11 mouse cellular contexts compared by ENCODE assay signal in genomic region chr11:5795706-5796105, GRCm38 (mm10). TPM values are rescaled to one million over a fixed set of nuclear protein-coding genes. Genes with fewer than 3 reads are reported as not detected.
DNase-seq lines count a peak whose midpoint lies in the region; ATAC-seq and TF ChIP-seq lines count a peak whose summit lies in the region.
"Had no signal": no experiment of that assay in that cellular context is flagged by ENCODE, and none has a peak within 500 bp of the region (broad histone marks: within the 10 kb centered on the region; RNA-seq: fewer than 3 reads in every experiment).

No protein-coding gene starts in this region.

- peak overlapping the region; percentile 50 for H3K27ac ChIP-seq in heart, embryonic 12.5 days (ENCODE audit: poor library complexity, severe bottlenecking)
- H3K27ac ChIP-seq: kidney, postnatal 0 days; liver, embryonic 15.5 days had no signal

- no peak overlapping the region for H3K4me3 ChIP-seq in heart, embryonic 12.5 days
- H3K4me3 ChIP-seq: liver, embryonic 15.5 days had no signal

- ATAC-seq in frontal cortex, adult (ENCODE audit: low TSS enrichment), result peak; percentile 76
- peak; percentile 19 for ATAC-seq in Patski
- ATAC-seq in heart, embryonic 12.5 days (ENCODE audit: insufficient number of reproducible peaks, low FRiP score), result no peak

- no peak overlapping the region for H3K4me2 ChIP-seq in heart, embryonic 12.5 days
- H3K4me2 ChIP-seq: liver, embryonic 15.5 days had no signal

- no peak for DNase-seq in frontal cortex, postnatal 14 days (ENCODE audit: low spot score in 2 of 2)
- DNase-seq in Patski (ENCODE audit: low read depth, low spot score), result peak; percentile 54
- peak; percentile 49 to 77 for DNase-seq in left cerebral cortex, postnatal 14 days (ENCODE audit: low spot score in 2 of 2)
- DNase-seq in thymus, postnatal 36 days, result no peak
- DNase-seq in embryo, embryonic 9.5 days (ENCODE audit: extremely low spot score), result no peak
- DNase-seq in urinary bladder, postnatal 14 days (ENCODE audit: low spot score), result no peak
- DNase-seq: adrenal gland, postnatal 36 days had no signal

- no peak for TF ChIP-seq CTCF in Patski (IDR thresholded peaks at IDR 0.05)

- CTCF ChIA-PET in Patski (lab: Charles Lee), result interaction anchor here (1.0 kb wide), 1 partner anchor 91 kb away, joined by 3 read pairs; no protein-coding TSS in a partner anchor

- H3K9me3 ChIP-seq in heart, embryonic 12.5 days (replicated peaks), result no peaks in the 10 kb centered on the region
- H3K9me3 ChIP-seq: liver, embryonic 15.5 days had no signal

- peaks cover 38% of the 10 kb centered on the region for H3K4me1 ChIP-seq in heart, embryonic 12.5 days (replicated peaks)

- POLR2A ChIA-PET in Patski (lab: Charles Lee), result interaction anchor here (1.7 kb wide), 1 partner anchor 41 kb away, joined by 11 read pairs; no protein-coding TSS in a partner anchor

- intact Hi-C loops in left cerebral cortex, postnatal 14 days (cut with DNase I), result loop anchor here (2.0 kb wide), 1 partner anchor 77 kb away; no protein-coding TSS in a partner anchor

- H3K36me3 ChIP-seq in heart, embryonic 12.5 days, result peaks cover 94% of the 10 kb centered on the region

- no peak overlapping the region for H3K9ac ChIP-seq in heart, embryonic 12.5 days
- H3K9ac ChIP-seq: liver, embryonic 15.5 days had no signal

- H3K27me3 ChIP-seq in Patski, result no peaks in the 10 kb centered on the region
- no peaks in the 10 kb centered on the region for H3K27me3 ChIP-seq in heart, embryonic 12.5 days (replicated peaks)
- H3K27me3 ChIP-seq: liver, embryonic 15.5 days had no signal

- WGBS in heart, embryonic 12.5 days, result 59% methylated on average over 7 of the region's 7 CpGs

- in situ Hi-C loops in Patski (cut with MboI; ENCODE audit: low pct_unique_long_range_greater_than_20kb), result no loop called here

RNA-seq across cellular contexts. Expression of gene Dbnl, which starts 7.4 kb away (rescaled TPM):
- 120 TPM for polyA plus RNA-seq in Patski (2021)
- polyA plus RNA-seq in heart, embryonic 12.5 days (2016; fragmentation: Nextera tagmentation; extraction: Ambion mirVana), result 87.0 and 88.0 TPM in 2 replicates
- 10 to 100 TPM; 78.4 to 79.8 TPM for total RNA-seq in left cerebral cortex, postnatal 14 days (2021)

RNA-seq across cellular contexts. Expression of gene Pgam2, which starts 7.8 kb away (rescaled TPM):
- 7.7 TPM for polyA plus RNA-seq in Patski (2021)
- polyA plus RNA-seq in heart, embryonic 12.5 days (2016; fragmentation: Nextera tagmentation; extraction: Ambion mirVana), result 738 and 761 TPM in 2 replicates
- total RNA-seq in left cerebral cortex, postnatal 14 days (2021), result 10 to 100 TPM; 11.6 to 13.9 TPM
- total RNA-seq: adrenal gland, postnatal 36 days had no signal

RNA-seq across cellular contexts. Expression of gene Urgcp, which starts 33.5 kb away (rescaled TPM):
- 25.5 TPM for polyA plus RNA-seq in Patski (2021)
- polyA plus RNA-seq in heart, embryonic 12.5 days (2016; fragmentation: Nextera tagmentation; extraction: Ambion mirVana), result 32.2 and 33.8 TPM in 2 replicates
- total RNA-seq in left cerebral cortex, postnatal 14 days (2021), result 10 to 100 TPM; 55.9 to 60.8 TPM

RNA-seq across cellular contexts. Expression of gene Polm, which starts 42.1 kb away (rescaled TPM):
- polyA plus RNA-seq in Patski (2021), result 47.5 TPM
- 8.4 and 9.0 TPM in 2 replicates for polyA plus RNA-seq in heart, embryonic 12.5 days (2016; fragmentation: Nextera tagmentation; extraction: Ambion mirVana)
- 1 to 10 TPM; 7.0 to 7.7 TPM for total RNA-seq in left cerebral cortex, postnatal 14 days (2021)

Comparison
In these comparisons a context has a peak if more than half of its experiments do, and no peak if none do; other contexts are left out.
1. DNase-seq: peak in Patski (single experiment) and left cerebral cortex, postnatal 14 days (2 of 2); none in frontal cortex, postnatal 14 days (0 of 2), thymus, postnatal 36 days (0 of 2), embryo, embryonic 9.5 days (single experiment) and urinary bladder, postnatal 14 days (single experiment).
2. RNA of gene Pgam2, which starts 7.8 kb away (polyA plus RNA-seq): 738 to 761 TPM in heart, embryonic 12.5 days; 7.7 TPM in Patski (single experiment); every median in the first group is over 10 times any median in the second.